Mouse (Mus musculus) common myeloid progenitor, adult 5-6 weeks (primary cell): ENCODE data around the gene Hs3st3a1. TPM values are rescaled to one million over a fixed set of nuclear protein-coding genes. Genes with fewer than 3 reads are reported as not detected.

ENCODE experiments used
- ATAC-seq: replicated peaks from 2 replicates; pipeline ENCODE4 v1.8.0; 2016; ENCODE audit warnings: low read depth, mild to moderate bottlenecking, moderate TSS enrichment, inconsistent platforms; ENCODE audit not compliant: poor library complexity, severe bottlenecking
- total RNA-seq: library from RNA; stranded (forward); fragments of 200-1000, 187-1606 nt; gene quantifications from 2 replicates; pipeline ENCODE4 v1.2.3, GENCODE M21; 2017

Hs3st3a1 gene
- total RNA-seq, 1 experiment from 2014 or later: not detected

- no peak for ATAC-seq
Observed at GRCm38 (mm10) chr11:64544236-64544635, 109.1 kb downstream of the Hs3st3a1 start.

GRCm38 (mm10) chr11:64549380-64549779 is 114.2 kb downstream of the Hs3st3a1 start:
- ATAC-seq: no peak

- no peak for ATAC-seq
Observed at GRCm38 (mm10) chr11:64549955-64550354, 114.8 kb downstream of the Hs3st3a1 start.

- no peak for ATAC-seq
Observed at GRCm38 (mm10) chr11:64558282-64558681, 123.2 kb downstream of the Hs3st3a1 start.

- ATAC-seq: no peak
Observed at GRCm38 (mm10) chr11:64559388-64559787, 124.3 kb downstream of the Hs3st3a1 start.

- ATAC-seq: no peak
Observed at GRCm38 (mm10) chr11:64560471-64560870, 125.3 kb downstream of the Hs3st3a1 start.

- ATAC-seq: no peak
Observed at GRCm38 (mm10) chr11:64562771-64563170, 127.6 kb downstream of the Hs3st3a1 start.

Other genes starting within 250 kb of the Hs3st3a1 start
- not detected in 2 replicates for gene F930015N05Rik, start 1.3 kb downstream of the Hs3st3a1 start, total RNA-seq